Mouse (Mus musculus): ENCODE data around the gene B3gnt3. TPM values are rescaled to one million over a fixed set of nuclear protein-coding genes. Genes with fewer than 3 reads are reported as not detected.
"Not testable (repeated sequence)": the region's sequence is repeated elsewhere in the genome, so short reads cannot be mapped to it uniquely, and the experiment has no call there.

The B3gnt3 gene
- total RNA-seq, 2 experiments from 2014 or later = 2.1 to 2.6 TPM

DNA sequence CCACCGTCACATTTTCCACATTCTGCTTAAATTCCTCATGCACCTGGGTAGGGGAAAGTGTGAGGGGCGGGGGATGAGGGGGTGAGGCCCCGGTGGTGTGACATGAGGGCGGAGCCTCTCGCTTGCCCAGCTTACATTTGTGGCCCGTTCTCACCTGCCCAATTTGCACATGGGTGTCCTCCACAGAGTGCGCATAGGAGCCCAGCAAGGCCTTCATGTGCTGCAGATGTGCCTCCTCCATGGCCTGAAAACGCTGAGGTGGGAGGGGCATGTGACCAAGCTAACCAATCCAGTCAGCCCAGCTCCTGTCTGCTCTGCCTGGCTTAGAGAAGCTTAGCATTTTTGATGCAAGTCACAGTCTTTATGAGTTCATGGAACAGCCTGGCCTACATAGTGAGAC lies 13.9 kb upstream of the B3gnt3 start:
- no peak for DNase-seq
- intact Hi-C loops (cut with DNase I) = no loop called here

DNA sequence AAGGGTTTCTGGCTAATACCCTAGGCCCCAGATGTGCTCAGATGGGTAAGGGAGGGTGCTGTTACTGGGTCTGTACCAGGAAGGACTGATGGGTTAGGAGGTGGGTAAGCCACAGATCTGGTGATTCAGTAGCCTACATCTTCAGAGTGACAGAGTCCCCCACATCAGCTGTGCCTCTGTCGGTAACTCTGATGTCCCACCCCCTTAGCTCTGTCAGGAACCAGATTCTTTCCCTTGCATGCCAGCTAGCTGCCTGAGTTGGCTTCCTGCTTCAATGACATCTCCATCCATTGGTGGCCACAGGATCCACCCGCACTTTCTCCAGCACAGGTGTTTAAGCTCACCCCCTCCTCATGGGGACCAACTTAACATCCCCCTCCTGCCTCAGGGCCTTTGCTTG lies 10.0 kb upstream of the B3gnt3 start:
- no peak for DNase-seq
- intact Hi-C loops (cut with DNase I) = no loop called here

DNA sequence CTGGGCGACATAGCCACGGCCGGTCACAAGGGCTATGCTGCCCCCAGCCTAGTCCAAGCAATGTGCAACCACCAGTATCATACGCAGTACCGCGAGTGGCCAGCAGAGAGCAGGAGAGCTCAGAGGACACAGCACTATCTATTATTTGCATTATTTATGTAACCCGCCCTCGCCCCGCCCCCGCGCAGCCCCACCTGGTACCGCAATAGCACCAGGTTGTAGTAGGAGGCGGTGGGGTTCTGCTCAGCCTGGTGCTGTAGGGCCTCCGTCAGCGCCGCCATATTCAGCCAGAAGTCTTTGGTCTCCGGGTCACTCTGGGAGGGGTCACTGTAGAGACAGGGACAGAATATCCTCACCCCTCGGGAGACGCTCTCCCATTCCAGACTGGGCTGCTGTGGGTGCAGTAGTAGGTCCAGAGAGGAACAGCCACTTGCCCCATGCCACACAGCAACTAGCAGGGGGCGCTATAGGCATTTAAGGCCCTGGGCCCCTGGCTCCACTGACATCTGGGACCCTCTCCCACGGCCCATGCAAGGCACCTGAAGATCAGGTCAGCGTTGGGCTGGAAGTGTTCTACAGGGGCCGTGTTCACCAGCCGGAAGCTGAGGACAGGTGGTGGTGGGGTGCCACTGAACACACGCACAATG lies 8.3 kb upstream of the B3gnt3 start:
- intact Hi-C loops (cut with DNase I) = no loop called here

DNA sequence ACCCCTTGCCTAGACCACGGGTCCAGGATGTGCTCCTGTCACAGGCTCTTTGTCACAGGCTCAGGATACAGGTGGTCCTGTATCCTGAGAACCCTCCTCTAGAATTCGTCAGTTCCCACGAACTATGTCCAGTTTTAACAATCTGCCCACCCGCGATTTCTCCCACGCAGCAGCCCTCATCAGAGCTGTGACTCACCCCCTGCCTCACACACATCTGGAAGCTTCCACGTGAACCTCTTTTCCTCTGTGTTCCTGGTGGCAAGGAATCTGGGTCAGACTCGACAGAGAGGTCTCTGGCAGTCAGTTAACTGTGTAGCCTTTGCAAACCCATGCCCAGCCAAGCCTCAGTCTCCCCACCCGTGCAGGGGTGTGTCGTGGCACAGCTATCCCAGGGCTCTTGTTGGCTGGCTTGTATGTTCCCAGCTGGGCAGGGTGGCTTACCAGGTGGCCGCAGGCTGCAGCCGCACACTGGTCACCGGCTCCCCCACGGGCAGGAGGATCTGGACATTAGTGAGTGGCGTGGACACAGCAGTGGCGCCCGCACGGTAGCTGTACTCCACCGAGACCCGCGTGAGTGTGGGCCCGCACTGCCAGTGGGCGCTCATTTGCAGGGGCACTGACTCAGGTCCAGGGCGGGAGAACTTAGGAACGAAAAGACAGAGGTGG lies 7.7 kb upstream of the B3gnt3 start:
- DNase-seq = no peak
- intact Hi-C loops (cut with DNase I) = no loop called here

More for the DNA sequence above, 8.3 kb upstream of the B3gnt3 start:
- DNase-seq = peak; percentile 45 to 50

DNA sequence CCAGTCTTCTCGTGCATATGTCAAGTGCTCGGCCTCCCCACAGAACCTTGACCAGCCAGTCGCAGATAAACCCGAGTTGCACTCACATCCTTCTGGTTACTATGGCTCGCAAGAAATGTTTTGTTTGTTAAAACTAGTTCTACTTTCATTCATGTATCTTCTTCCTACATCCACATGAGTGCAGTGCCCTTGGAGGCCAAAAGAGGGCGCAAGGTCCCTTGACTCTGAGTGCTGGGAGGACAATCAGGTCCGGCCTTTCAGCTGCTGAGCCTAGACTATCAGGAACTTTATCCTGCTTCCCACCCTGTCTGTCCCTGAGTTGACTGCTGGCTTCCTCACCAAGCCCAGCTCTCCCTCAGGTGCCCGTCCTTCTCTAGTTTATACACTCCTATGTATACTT lies 6.3 kb upstream of the B3gnt3 start:
- no peak for DNase-seq
- intact Hi-C loops (cut with DNase I) = no loop called here

DNA sequence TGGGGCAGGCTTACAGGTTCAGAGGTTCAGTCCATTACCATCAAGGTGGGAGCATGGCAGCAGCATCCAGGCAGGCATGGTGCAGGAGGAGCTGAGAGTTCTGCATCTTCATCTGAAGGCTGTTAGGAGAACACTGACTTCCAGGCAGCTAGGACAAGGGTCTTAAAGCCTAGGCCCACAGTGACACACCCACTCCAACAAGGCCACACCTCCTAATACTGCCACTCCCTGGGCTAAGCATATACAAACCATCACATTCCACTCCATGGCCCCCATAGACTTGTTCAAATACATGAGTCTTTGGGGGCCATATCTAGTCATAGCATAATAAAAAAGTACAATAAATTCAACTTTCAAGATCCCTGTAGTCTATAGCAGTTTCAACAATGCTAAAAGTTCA lies 1.8 kb upstream of the B3gnt3 start:
- DNase-seq = not testable (repeated sequence)
- intact Hi-C loops (cut with DNase I) = loop anchor here (5.0 kb wide), 1 partner anchor 419 kb away; no protein-coding TSS in a partner anchor

DNA sequence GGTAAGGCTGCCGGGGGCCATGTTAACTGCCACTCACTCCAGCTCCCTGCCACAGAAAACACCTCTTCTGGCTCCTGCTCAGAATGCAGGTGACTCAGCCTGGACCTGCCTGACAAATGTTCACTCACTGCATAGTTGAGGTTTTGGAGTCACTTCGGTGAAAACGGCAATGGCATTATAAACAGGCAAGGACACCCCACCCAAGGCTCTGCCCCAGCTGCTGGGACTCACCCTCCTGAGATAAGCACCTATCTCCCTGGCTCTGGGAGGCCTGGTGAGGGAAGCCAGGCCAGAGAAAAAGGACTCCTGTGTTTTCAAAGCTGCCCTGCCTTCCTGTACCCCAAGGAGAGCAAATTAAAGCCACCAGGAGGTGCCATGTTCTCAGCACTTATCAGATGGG lies 1.3 kb upstream of the B3gnt3 start:
- no peak for DNase-seq
- intact Hi-C loops (cut with DNase I) = loop anchor here (5.0 kb wide), 1 partner anchor 419 kb away; no protein-coding TSS in a partner anchor

DNA sequence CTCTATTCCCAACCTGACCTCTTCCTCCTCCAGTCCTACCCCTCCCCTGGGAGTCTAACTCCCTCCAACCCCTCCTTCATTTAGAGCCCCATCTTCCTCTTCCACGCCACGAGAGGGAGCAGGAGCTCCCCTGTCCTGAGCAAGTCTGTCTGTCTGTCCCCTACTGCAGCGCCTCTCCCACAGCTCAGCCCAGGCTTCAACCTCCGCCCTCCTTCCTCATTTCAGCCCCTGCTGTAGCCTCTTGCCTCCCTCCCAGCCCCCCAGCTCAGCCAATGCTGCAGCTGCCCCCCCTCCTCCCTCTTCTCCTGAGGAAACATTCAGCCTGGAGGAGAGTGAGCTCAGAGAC lies 471 bp upstream of the B3gnt3 start:
- intact Hi-C loops (cut with DNase I) = loop anchor here (5.0 kb wide), 1 partner anchor 420 kb away; no protein-coding TSS in a partner anchor
- no peak for DNase-seq

DNA sequence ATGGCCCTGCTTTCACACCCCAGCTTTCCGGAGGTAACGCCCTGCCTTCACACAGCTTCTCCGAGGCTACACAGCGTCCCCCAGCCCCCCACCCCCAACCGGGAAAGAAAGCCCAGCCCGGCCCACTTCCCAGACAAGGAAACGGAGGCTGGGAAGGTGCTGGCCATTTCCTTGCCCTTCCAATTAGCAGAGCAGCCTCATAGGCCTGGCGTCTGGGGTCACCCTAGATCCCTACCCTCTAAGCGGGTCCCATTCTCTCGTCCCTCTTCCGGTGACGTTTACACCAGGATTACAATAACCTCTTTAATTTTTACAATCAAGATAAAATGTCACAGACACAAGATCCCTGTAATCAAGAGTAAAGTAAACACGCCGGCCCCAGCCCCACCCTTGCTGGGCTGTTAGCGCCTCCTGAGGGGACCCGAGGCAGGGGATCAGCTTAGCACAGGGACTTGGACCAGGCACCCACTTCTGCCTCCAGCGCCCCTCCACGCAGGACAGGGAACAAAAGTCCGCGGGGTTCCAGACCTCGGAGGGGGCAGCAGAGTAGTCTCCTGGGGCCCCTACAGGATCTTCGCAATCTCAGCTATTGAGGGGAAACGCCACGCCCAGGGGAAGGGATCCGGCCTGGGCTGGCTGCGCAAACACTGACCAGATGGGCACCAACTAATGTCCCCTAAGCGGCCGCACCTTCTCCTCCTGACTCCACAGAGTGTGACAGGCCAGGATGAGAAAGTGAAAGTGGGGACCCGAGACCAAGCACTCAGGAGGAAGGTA lies 908 bp downstream of the B3gnt3 start:
- intact Hi-C loops (cut with DNase I) = loop anchor here (5.0 kb wide), 1 partner anchor 422 kb away; no protein-coding TSS in a partner anchor
- DNase-seq = peak in 1 of 2 experiments; percentile 39

DNA sequence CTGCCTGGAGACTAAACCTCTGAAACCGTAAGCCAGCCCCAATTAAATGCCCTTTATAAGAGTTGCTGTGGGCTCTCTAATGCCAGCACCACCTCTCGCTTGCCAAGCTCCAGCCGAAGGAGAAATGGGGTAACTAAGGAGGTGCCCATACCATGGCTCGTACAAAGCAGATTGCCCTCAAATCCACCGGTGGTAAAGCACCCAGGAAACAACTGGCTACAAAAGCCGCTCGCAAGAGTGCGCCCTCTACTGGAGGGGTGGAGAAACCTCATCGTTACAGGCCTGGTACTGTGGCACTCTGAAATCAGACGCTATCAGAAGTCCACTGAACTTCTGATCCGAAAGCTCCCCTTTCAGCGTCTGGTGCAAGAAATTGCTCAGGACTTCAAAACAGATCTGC lies 6.1 kb downstream of the B3gnt3 start:
- intact Hi-C loops (cut with DNase I); DNase-seq: not testable (repeated sequence)

DNA sequence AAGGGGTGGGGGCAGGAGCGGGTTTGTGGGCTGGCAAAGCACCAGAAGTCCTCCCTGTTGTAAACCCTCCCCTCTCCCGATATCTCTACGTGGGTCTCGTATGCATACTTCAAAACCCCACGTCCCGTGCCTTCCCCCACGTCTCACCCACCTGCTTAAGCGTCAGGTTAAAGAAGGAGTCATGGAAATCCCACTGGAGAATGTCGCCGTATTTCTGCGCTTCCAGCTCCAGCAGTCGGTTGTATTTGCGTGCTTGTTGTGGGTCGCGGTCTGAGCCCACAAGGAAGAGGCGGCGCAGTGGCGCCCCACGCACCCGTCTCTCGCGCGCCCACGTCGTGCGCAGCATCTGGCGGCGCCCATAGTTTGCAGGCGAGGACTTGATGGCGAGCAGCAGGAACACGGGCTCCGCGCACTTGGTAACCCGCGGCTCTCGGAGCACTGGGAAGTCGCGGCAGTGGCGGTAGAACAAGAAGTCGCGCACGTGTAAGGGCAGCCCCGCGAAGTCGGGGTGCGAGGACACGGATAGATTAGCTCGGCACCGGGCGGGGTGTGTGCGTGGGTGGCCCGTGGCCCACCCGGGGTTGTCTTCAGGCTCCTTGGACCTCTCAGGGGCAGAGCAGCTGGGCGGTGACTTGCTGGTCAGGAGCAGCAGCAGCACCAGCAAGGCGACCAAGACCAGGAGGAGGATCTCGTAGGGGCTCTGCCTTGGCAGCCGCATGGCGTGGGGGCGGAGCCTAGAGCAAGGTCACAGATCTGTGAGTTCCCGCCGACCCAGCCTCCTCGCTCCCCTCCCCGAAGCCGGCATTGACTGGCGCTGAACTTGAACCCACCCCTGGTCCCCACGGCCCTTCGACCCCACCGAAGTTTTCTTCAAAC lies 8.2 kb downstream of the B3gnt3 start:
- DNase-seq = no peak
- intact Hi-C loops (cut with DNase I) = no loop called here

DNA sequence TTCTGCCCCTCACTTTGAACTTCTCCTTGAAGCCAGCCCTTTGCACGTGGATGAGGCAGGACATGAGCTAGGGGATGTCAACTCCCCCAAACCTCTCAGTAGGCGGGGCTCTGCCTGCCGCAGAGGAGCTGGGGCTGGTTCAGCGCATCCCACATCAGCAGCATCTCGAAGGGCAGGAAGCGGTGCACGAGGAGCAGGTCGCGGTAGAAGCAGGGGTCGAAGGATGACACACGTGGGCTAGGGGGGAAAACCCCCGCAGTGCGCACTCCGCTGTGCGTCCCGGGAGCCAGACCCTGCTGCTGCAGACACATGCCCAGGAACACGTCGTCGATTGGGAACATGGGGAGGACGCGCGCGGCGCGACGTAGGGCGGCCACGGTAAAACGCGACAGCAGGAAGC lies 9.1 kb downstream of the B3gnt3 start:
- intact Hi-C loops (cut with DNase I) = no loop called here
- DNase-seq = no peak

DNA sequence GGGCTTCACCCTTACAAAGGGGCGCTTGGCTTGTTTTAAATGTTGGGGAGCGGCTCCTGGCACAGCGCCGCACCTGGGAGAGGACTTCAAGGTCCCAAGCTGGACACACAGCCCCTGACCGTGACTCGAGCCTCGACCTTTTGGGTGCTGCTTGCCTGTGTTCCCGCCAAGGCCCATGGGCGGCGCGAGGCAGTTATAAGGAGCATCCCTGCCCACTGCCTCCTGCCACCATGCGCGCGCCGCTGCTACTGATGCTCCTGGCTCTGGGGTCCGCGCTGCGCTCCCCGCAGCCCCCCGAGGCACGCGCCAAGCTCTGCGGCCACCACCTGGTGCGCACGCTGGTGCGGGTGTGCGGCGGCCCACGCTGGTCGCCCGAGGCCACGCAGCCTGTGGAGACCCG lies 12.6 kb downstream of the B3gnt3 start, which contains the start of gene Insl3:
Gene Insl3, plus strand, starts transcription at position 187 of the 400 bp plus-strand sequence.
- no peak for DNase-seq
- intact Hi-C loops (cut with DNase I) = no loop called here

DNA sequence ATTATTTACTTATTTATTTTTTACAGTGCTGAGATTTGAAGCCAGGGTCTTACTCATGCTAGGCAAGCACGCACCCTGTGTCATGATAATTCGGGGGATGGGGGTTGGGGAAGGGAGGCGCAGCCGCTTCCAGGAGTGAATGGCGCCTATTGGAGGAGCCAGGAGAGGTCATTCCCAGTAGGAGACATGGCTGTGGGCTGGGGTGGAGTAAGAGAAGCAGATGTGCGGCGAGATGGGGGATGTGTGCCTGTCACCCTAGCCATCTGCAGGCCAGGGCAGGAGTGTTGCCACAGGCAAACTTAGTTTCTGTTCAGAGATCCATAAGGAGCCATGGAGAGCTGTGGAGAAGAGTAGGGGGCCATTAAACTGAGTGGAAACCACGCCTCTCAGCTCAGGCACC lies 14.0 kb downstream of the B3gnt3 start:
- intact Hi-C loops (cut with DNase I) = no loop called here
- peak in 1 of 2 experiments; percentile 2 for DNase-seq

DNA sequence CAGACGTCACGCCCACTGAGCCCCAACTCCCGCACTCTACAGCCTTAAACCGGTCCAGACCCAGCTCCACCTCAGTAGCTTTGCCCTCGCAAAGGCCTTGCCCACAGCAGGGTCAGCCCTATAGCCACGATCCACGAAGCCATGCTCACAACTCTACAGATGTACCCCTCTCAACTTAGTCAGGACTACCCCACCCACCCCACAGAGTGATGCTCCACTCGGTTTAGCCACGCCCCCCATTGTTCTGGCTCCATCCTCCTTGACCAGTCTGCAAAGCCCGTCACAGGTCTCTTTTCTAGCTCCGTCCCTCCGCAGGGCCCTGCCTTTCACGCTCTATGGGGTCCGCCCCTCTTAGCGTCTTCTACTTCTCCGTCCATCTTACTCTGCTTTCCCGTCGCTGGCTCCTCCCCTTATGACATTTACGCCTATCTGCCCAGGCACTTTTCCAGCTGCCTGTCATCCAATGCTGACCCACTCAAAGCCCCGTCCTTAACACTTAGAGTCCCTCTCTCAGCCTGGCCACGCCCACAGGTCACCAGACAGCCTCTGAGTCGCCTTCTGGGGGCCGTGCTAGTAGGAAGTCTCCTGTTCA lies 15.3 kb downstream of the B3gnt3 start:
- intact Hi-C loops (cut with DNase I) = no loop called here
- DNase-seq = no peak

DNA sequence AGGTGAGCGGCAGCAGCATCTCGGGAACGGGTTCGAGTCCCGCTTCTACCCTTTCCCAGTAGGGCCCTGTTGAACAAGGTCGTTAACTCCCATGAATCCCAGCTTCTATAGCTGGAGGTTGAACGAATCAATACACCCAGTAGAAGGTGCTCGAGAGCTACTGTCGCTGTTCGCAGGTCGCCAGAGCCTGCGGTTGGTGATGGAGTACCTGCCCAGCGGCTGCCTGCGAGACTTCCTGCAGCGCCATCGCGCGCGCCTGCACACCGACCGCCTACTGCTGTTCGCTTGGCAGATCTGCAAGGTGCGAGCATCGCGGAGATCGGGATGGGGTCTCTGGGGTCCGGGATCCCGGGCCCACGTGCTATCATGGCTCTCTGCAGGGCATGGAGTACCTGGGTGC lies 16.0 kb downstream of the B3gnt3 start:
- no peak for DNase-seq
- intact Hi-C loops (cut with DNase I) = no loop called here

DNA sequence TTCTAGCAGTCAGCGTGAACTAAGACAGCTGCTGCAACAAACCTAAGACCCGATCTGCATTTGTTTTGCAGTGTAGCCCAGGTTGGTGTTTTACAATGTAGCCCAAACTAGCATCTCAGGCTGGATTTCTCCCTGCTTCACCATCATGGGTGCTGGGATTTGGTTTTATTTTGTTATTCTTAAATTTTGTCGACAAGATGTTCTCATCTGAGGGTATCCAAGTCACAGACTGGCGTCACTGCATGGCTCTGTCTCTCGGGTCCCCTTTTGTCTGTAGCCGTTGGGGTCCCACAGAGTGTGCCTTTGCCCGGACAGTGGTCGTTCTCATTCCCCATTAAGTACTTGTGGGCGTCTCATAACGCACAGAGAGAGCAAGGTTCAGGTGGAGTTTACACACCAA lies 16.9 kb downstream of the B3gnt3 start:
- intact Hi-C loops (cut with DNase I) = no loop called here
- no peak for DNase-seq

DNA sequence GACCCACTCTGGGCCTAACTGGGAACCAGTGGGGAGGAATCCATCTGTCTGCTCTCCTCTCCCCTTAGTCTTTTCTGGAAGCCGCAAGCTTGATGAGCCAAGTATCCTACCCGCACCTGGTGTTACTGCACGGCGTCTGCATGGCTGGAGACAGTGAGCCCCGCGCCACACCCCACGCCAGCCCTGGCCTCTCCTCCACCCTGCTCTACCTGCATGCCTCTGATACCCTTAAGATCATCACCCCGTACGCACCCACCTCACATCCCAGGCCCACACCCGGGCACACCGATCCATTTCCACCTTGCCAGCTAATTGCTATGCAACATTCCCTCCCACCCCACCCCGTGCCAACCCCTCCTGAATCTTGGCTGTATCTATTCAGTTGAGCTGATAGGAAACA lies 18.8 kb downstream of the B3gnt3 start:
- no peak for DNase-seq
- intact Hi-C loops (cut with DNase I) = no loop called here

DNA sequence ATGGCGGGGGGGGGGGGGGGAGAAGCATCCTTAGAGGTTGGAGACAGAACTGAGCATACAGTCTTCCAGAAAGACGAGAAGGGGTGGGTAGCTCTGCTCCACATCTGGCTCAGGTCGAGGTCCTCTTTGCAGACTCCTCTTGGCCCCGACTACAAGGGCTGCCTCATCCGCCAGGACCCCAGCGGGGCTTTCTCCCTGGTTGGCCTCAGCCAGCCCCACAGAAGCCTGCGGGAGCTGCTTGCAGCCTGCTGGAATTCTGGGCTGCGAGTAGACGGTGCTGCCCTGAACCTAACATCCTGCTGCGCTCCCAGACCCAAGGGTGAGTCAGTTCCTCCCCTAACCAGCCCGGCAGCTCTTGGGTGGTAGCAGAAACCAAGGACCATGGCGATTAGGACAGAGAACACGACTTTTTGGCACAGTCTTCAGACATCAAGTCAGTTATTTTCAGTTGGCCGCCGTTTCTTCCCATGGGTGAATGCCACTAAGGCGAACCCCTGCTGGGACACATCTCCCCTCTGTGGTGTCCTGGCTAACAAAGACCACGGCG lies 20.1 kb downstream of the B3gnt3 start:
- DNase-seq = no peak
- intact Hi-C loops (cut with DNase I) = no loop called here

DNA sequence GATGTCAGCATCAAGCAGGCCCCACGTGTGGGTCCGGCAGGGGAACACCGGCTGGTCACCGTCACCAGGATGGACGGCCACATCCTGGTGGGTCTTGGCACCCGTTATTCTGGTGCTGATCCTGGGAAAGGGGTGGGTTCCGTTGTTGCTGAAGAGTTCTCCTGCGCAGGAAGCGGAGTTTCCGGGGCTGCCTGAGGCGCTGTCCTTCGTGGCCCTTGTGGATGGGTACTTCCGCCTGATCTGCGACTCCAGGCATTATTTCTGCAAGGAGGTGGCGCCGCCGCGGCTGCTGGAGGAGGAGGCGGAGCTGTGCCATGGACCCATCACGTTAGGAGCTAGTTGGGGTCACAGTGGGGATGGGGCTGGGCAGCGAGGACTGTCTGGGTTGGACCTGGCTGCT lies 21.1 kb downstream of the B3gnt3 start:
- no peak for DNase-seq
- intact Hi-C loops (cut with DNase I) = no loop called here

Data from gastrocnemius, postnatal 36 days (tissue).